Mouse (Mus musculus) intestine, embryonic 14.5 days (tissue): ENCODE measurements at regions not wholly inside any gene's neighbourhood (a gene's known extent, or its start where the extent isn't known, plus 50 kb on each side); places are given as distances from the start of the nearest gene placed in this dataset.

Source experiments
- ATAC-seq: fragments of 200-750 bp; cut with Nextera tagmentation; replicated peaks from 2 replicates; pipeline ENCODE4 v1.8.0; 2017; ENCODE audit warnings: low read depth, moderate number of reproducible peaks, moderate TSS enrichment, moderate library complexity; ENCODE audit not compliant: low FRiP score, low TSS enrichment
- DNase-seq: peaks from one replicate; pipeline ENCODE4 v3.0.0-alpha.2; 2018; ENCODE audit warnings: low spot score
- H3K27ac ChIP-seq: fragments of 300-500 bp; sonication (generic); 2 replicates; pipeline ENCODE4 v1.5.1; 2014; ENCODE audit warnings: low read depth, mild to moderate bottlenecking, control low read depth
- H3K27me3 ChIP-seq: fragments of 300-500 bp; sonication (generic); replicated peaks from 2 replicates; pipeline ENCODE4 v1.6.1; 2014; ENCODE audit warnings: low read length, control low read depth; ENCODE audit not compliant: control insufficient read depth, insufficient read depth
- H3K36me3 ChIP-seq: fragments of 300-500 bp; sonication (generic); 2 replicates; pipeline ENCODE4 v1.6.1; 2014; ENCODE audit warnings: low read length, control low read depth; ENCODE audit not compliant: control insufficient read depth, insufficient read depth
- H3K4me1 ChIP-seq: fragments of 300-500 bp; sonication (generic); replicated peaks from 2 replicates; pipeline ENCODE4 v1.6.1; 2014; ENCODE audit warnings: low read length, control low read depth, mixed read lengths; ENCODE audit not compliant: control insufficient read depth, insufficient read depth
- H3K4me2 ChIP-seq: fragments of 300-500 bp; sonication (generic); 2 replicates; pipeline ENCODE4 v1.6.1; 2014; ENCODE audit warnings: low read length
- H3K4me3 ChIP-seq: fragments of 300-500 bp; sonication (generic); 2 replicates; pipeline ENCODE4 v1.5.1; 2014; ENCODE audit warnings: low read depth, low read length, control low read depth, mixed read lengths
- H3K9ac ChIP-seq: fragments of 300-500 bp; sonication (generic); 2 replicates; pipeline ENCODE4 v1.6.1; 2014; ENCODE audit warnings: mild to moderate bottlenecking, low read length
- H3K9me3 ChIP-seq: fragments of 300-500 bp; sonication (generic); 2 replicates; pipeline ENCODE4 v1.6.1; 2016; ENCODE audit warnings: low read length, control low read depth; ENCODE audit not compliant: control insufficient read depth
- WGBS: fragments of 180-500 bp; shearing (Covaris S2); extraction: QIAGEN DNeasy Blood & Tissue Kit; methylation state at CpG from one replicate; pipeline ENCODE4 v1.1.7; 2014; 5-methylcytosine and 5-hydroxymethylcytosine counted together

GRCm38 (mm10) chr12:77079481-77079880 is 117.5 kb upstream of the Max start:
- no peaks in the 10 kb centered on the region for H3K36me3 ChIP-seq
- no peak for ATAC-seq
- H3K9ac ChIP-seq: no peak overlapping the region
- no peak for DNase-seq
- no peak overlapping the region for H3K4me3 ChIP-seq
- no peaks in the 10 kb centered on the region for H3K9me3 ChIP-seq
- H3K27ac ChIP-seq: no peak overlapping the region
- no peak overlapping the region for H3K4me2 ChIP-seq
- 53% methylated on average over 3 of the region's 3 CpGs for WGBS
- H3K27me3 ChIP-seq: no peaks in the 10 kb centered on the region
- H3K4me1 ChIP-seq: no peaks in the 10 kb centered on the region

DNA sequence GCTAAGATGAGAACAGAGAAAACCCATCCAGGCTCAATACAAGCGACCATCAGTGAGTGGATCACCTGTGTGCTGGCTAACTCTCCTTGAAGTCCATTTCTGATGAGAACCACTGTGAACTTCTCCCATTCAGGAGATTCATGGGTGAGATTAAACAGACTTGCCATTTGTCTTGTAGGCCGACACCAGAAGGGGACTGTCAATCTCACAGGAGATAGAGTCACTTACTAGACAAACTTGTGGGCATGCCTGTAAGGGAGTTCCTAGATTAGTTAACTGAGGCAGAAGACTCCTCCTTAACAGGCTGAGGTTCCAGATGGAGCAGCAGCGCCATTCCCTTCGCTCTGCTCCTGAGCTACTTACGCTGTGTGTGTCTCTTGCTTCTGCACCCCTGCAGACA is 114.7 kb upstream of the Max start:
- 92% methylated on average over 5 of the region's 5 CpGs for WGBS
- Histone ChIP-seq H3K9me3 (no peaks in the 10 kb centered on the region), H3K27me3 (no peaks in the 10 kb centered on the region), H3K36me3 (no peaks in the 10 kb centered on the region), H3K4me2 (no peak overlapping the region), H3K27ac (no peak overlapping the region), H3K4me3 (no peak overlapping the region), H3K9ac (no peak overlapping the region), H3K4me1 (no peaks in the 10 kb centered on the region)
- DNase-seq (no peak), ATAC-seq (no peak)

DNA sequence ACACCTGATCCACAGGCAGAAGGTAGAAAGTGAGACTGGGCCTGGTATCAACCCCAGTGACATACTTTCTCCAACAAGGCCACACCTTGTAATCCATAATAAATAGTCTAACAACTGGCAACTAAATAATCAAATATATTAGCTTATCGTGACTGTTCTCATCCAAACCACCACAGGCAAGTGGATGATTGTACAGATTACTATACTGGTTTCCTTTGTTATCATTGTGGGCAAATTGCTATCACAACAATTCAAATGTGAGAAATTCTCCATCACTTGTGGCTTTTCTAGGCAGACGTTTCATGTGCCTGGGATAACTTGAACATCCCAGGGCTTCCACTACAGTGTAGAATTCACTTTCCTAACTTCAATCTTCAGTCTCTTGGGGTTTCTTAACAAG is 112.6 kb upstream of the Max start:
- Histone ChIP-seq H3K27me3 (no peaks in the 10 kb centered on the region), H3K4me3 (no peak overlapping the region), H3K4me2 (no peak overlapping the region), H3K4me1 (no peaks in the 10 kb centered on the region), H3K9me3 (no peaks in the 10 kb centered on the region), H3K27ac (no peak overlapping the region), H3K9ac (no peak overlapping the region), H3K36me3 (no peaks in the 10 kb centered on the region)
- ATAC-seq (no peak), DNase-seq (no peak)
- 80% methylated on average over 2 of the region's 2 CpGs for WGBS

GRCm38 (mm10) chr12:77071700-77072099 is 109.7 kb upstream of the Max start:
- Histone ChIP-seq H3K4me3 (no peak overlapping the region), H3K4me1 (no peaks in the 10 kb centered on the region), H3K4me2 (no peak overlapping the region), H3K36me3 (no peaks in the 10 kb centered on the region), H3K9me3 (no peaks in the 10 kb centered on the region), H3K9ac (no peak overlapping the region), H3K27ac (no peak overlapping the region), H3K27me3 (no peaks in the 10 kb centered on the region)
- 47% methylated on average over 1 of the region's 1 CpGs for WGBS
- DNase-seq (no peak), ATAC-seq (no peak)

DNA sequence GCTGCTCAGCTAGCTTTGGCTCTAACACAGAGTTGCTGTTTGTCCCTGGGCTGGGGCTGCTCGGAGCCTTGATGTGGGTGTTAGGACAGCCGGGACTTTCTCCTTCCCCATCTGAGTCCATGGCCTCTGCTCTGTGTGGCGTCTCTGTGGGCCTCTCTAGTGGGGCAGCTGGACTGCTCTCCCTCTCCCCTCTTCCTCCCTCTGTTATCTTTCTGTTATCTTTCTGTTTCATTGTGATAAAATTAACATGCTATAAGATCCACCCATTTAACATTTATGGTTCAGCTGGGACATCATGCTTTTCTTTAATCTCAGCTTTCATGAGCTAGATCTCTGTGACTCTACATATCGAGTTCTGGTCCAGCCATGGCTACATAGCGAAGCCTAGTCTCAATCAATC is 105.9 kb upstream of the Max start:
- no peaks in the 10 kb centered on the region for H3K9me3 ChIP-seq
- H3K36me3 ChIP-seq: no peaks in the 10 kb centered on the region
- ATAC-seq (no peak), DNase-seq (no peak)
- 78% methylated on average over 5 of the region's 5 CpGs for WGBS
- H3K9ac ChIP-seq: no peak overlapping the region
- H3K4me1 ChIP-seq: no peaks in the 10 kb centered on the region
- no peak overlapping the region for H3K4me2 ChIP-seq
- no peak overlapping the region for H3K27ac ChIP-seq
- no peaks in the 10 kb centered on the region for H3K27me3 ChIP-seq
- no peak overlapping the region for H3K4me3 ChIP-seq

- DNase-seq: no peak
- 63% methylated on average over 5 of the region's 5 CpGs for WGBS
- no peak for ATAC-seq
These were observed 105.1 kb upstream of the Max start for GRCm38 (mm10) chr12:77067115-77067514.

GRCm38 (mm10) chr12:77065645-77066512 is 103.9 kb upstream of the Max start:
- no peak overlapping the region for H3K4me3 ChIP-seq
- H3K9me3 ChIP-seq: no peaks in the 10 kb centered on the region
- 0 out of 2 replicates have a peak, but pooled peaks cover 2% of the 10 kb centered on the region for H3K4me1 ChIP-seq
- no peak for DNase-seq
- WGBS: 57% methylated on average over 6 of the region's 6 CpGs
- ATAC-seq: no peak
- H3K36me3 ChIP-seq: no peaks in the 10 kb centered on the region
- H3K4me2 ChIP-seq: no peak overlapping the region
- H3K27ac ChIP-seq: no peak overlapping the region
- no peaks in the 10 kb centered on the region for H3K27me3 ChIP-seq
- H3K9ac ChIP-seq: no peak overlapping the region

More at GRCm38 (mm10) chr12:77067115-77067514, 105.1 kb upstream of the Max start:
- no peaks in the 10 kb centered on the region for H3K9me3 ChIP-seq
- no peaks in the 10 kb centered on the region for H3K36me3 ChIP-seq
- no peaks in the 10 kb centered on the region for H3K27me3 ChIP-seq
- no peak overlapping the region for H3K27ac ChIP-seq
- no peaks in the 10 kb centered on the region for H3K4me1 ChIP-seq
- no peak overlapping the region for H3K4me3 ChIP-seq
- no peak overlapping the region for H3K9ac ChIP-seq
- no peak overlapping the region for H3K4me2 ChIP-seq

DNA sequence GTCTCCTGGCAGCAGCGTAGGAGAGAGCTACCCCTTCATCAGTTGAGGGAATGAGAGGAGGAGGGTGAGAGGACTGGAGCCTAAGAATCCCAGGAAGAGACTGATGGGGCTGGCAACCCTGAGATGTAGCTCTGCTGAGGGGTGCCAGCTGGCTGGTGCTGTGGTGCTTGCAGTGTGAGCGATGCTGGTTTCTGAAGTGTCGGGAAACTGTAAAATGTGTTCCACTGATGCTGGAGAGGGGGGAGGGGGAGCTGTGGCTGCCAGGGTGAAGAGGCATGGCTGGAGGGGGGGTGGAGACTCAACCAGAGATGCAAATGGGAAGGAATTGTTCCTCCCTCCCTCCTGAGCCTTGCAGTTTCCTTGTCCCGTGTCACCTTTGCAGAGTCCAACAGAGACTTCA is 102.0 kb upstream of the Max start:
- no peak overlapping the region for H3K9ac ChIP-seq
- H3K27me3 ChIP-seq: no peaks in the 10 kb centered on the region
- peaks cover 15% of the 10 kb centered on the region; the same call in 1 of the 2 replicates for H3K4me1 ChIP-seq
- ATAC-seq (no peak), DNase-seq (no peak)
- no peak overlapping the region for H3K4me2 ChIP-seq
- no peaks in the 10 kb centered on the region for H3K36me3 ChIP-seq
- no peak overlapping the region for H3K27ac ChIP-seq
- WGBS: 45% methylated on average over 4 of the region's 4 CpGs
- H3K9me3 ChIP-seq: no peaks in the 10 kb centered on the region
- no peak overlapping the region for H3K4me3 ChIP-seq

GRCm38 (mm10) chr12:77061562-77061847 is 99.5 kb upstream of the Max start:
- Histone ChIP-seq H3K27me3 (no peaks in the 10 kb centered on the region), H3K36me3 (no peaks in the 10 kb centered on the region), H3K4me2 (no peak overlapping the region), H3K9ac (no peak overlapping the region), H3K4me3 (no peak overlapping the region), H3K27ac (no peak overlapping the region), H3K4me1 (peaks cover 15% of the 10 kb centered on the region; the same call in 1 of the 2 replicates), H3K9me3 (no peaks in the 10 kb centered on the region)
- DNase-seq (no peak), ATAC-seq (no peak)
- 78% methylated on average over 5 of the region's 5 CpGs for WGBS
